Mouse (Mus musculus): ENCODE results near the gene Nthl1. TPM values are rescaled to one million over a fixed set of nuclear protein-coding genes. Genes with fewer than 3 reads are reported as not detected.
A peak's percentile ranks its signal among the peaks of the same experiment; 100 is the strongest.

Gene Nthl1
- total and polyA plus RNA-seq, 2 experiments from 2014 or later, result 5.7 to 10.0 TPM

DNA sequence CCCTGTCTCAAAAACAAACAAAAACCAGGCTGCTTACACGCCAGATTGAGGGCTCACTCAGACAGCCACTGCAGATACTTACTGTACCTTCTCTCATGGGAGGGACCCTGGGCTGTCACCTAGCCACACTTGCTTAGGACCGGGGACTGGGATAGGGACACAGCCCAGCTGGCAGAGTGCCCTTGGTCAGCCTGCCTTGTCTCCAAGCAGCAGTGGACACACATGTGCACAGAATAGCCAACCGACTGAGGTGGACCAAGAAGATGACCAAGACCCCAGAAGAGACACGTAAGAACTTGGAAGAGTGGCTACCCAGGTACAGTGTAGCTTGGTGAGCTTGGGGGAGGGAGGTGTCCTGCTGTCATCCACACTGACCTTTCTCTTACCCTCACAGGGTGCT, 5.7 kb downstream of the Nthl1 start:
- Histone ChIP-seq H3K27me3 (ENCODE audit: control insufficient read depth, insufficient read depth, low read length) (no peaks in the 10 kb centered on the region), H3K4me1 (ENCODE audit: control insufficient read depth, insufficient read depth) (peaks cover 9% of the 10 kb centered on the region), H3K36me3 (replicated peaks; ENCODE audit: control insufficient read depth, insufficient read depth, low read length) (peaks cover 28% of the 10 kb centered on the region), H3K9ac (replicated peaks; ENCODE audit: low read depth, low read length) (no peak overlapping the region), H3K27ac (ENCODE audit: low read depth) (peak overlapping the region; percentile 21; the same call in 1 of the 2 replicates), H3K4me2 (ENCODE audit: low read depth, low read length) (no peak overlapping the region), H3K9me3 (replicated peaks; ENCODE audit: control insufficient read depth, low read length) (no peaks in the 10 kb centered on the region), H3K4me3 (ENCODE audit: low read depth, low read length) (no peak overlapping the region)
- 74% methylated on average over 4 of the region's 4 CpGs for WGBS
- no peak for TF ChIP-seq EP300 (IDR thresholded peaks at IDR 0.05; ENCODE audit: low read depth)
- no peak for TF ChIP-seq CTCF (IDR thresholded peaks at IDR 0.05; ENCODE audit: low read depth)
- DNase-seq (ENCODE audit: low spot score) (no peak), ATAC-seq (ENCODE audit: insufficient read depth, low read depth) (no peak)

DNA sequence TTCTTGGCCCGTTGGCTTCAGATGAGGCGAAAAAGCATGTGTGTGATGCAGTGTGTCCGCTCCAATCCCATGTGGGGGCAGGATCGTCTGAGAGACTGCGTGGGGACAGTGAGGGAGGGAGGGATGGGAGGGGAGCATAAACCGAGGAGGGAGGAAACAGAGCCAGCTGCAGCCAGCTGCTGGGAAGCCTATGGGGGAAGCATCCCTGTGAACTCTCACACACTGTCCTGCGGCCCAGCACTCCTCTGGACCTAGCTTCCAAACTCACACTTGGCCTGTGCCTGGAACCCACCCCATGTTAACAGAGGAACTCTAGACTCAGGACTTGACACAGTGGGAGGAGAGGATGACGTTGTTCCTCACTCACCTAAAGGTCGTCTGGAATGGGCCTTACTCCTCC, 6.4 kb downstream of the Nthl1 start:
- DNase-seq (ENCODE audit: low spot score) (no peak), ATAC-seq (ENCODE audit: insufficient read depth, low read depth) (peak; percentile 61)
- peaks cover 28% of the 10 kb centered on the region for H3K36me3 ChIP-seq (replicated peaks; ENCODE audit: control insufficient read depth, insufficient read depth, low read length)
- H3K4me3 ChIP-seq (ENCODE audit: low read depth, low read length), result no peak overlapping the region
- peak overlapping the region; percentile 71 for H3K27ac ChIP-seq (ENCODE audit: low read depth)
- H3K9ac ChIP-seq (replicated peaks; ENCODE audit: low read depth, low read length), result no peak overlapping the region
- H3K9me3 ChIP-seq (replicated peaks; ENCODE audit: control insufficient read depth, low read length), result no peaks in the 10 kb centered on the region
- no peaks in the 10 kb centered on the region for H3K27me3 ChIP-seq (ENCODE audit: control insufficient read depth, insufficient read depth, low read length)
- peaks cover 8% of the 10 kb centered on the region for H3K4me1 ChIP-seq (ENCODE audit: control insufficient read depth, insufficient read depth)
- TF ChIP-seq EP300 (IDR thresholded peaks at IDR 0.05; ENCODE audit: low read depth) (no peak), CTCF (IDR thresholded peaks at IDR 0.05; ENCODE audit: low read depth) (no peak)
- 69% methylated on average over 9 of the region's 9 CpGs for WGBS
- no peak overlapping the region for H3K4me2 ChIP-seq (ENCODE audit: low read depth, low read length)

DNA sequence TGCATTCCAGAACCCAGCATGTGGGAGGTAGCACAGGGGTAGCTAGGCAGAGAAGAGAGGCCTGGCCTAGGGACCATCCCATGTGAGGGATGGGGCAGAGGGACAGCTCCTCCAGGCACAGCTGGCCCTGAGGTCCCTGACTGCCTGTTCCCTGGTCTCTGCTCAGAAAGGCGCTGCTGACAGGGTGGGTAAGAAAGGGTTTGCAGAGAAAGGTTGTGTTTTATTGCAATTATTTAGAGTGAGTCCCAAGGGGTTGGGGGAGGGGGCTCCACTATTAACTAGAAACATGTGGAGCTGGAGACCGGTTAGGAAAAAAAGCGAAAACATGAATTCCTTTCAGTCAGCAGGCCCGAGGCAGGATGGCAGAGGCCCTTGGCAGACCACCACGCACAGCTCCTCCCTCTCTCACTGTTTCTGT, 7.1 kb downstream of the Nthl1 start:
- Histone ChIP-seq H3K27me3 (ENCODE audit: control insufficient read depth, insufficient read depth, low read length) (no peaks in the 10 kb centered on the region), H3K4me3 (ENCODE audit: low read depth, low read length) (no peak overlapping the region), H3K4me2 (ENCODE audit: low read depth, low read length) (no peak overlapping the region), H3K36me3 (replicated peaks; ENCODE audit: control insufficient read depth, insufficient read depth, low read length) (peaks cover 28% of the 10 kb centered on the region), H3K9me3 (replicated peaks; ENCODE audit: control insufficient read depth, low read length) (no peaks in the 10 kb centered on the region), H3K27ac (ENCODE audit: low read depth) (peak overlapping the region; percentile 71), H3K9ac (replicated peaks; ENCODE audit: low read depth, low read length) (no peak overlapping the region), H3K4me1 (ENCODE audit: control insufficient read depth, insufficient read depth) (peaks cover 14% of the 10 kb centered on the region)
- WGBS, result 73% methylated on average over 5 of the region's 5 CpGs
- no peak for ATAC-seq (ENCODE audit: insufficient read depth, low read depth)
- no peak for DNase-seq (ENCODE audit: low spot score)
- TF ChIP-seq CTCF (IDR thresholded peaks at IDR 0.05; ENCODE audit: low read depth) (no peak), EP300 (IDR thresholded peaks at IDR 0.05; ENCODE audit: low read depth) (no peak)

DNA sequence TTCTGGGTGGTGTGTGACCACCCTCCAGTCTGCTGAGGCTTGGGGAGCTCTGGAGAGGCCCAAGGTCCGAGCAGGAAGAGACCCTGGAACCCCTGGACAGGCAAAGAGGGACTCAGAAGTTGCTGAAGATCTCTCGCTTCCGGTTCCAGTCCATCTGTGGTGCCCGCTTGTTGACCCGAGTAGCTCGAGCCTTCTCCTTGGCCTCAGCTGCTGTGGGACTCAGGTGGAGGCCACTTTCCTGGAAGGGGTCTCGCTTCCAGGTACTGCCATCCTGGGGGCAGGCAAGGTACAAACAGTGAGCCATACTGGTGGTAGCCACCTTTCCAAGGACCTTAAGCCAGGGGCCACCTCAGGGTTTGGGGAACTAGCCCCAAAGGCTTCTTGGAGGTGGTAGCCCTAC, 7.6 kb downstream of the Nthl1 start:
- no peak overlapping the region for H3K4me3 ChIP-seq (ENCODE audit: low read depth, low read length)
- TF ChIP-seq EP300 (IDR thresholded peaks at IDR 0.05; ENCODE audit: low read depth), result no peak
- no peak for TF ChIP-seq CTCF (IDR thresholded peaks at IDR 0.05; ENCODE audit: low read depth)
- H3K4me1 ChIP-seq (ENCODE audit: control insufficient read depth, insufficient read depth), result peaks cover 17% of the 10 kb centered on the region
- DNase-seq (ENCODE audit: low spot score), result no peak
- ATAC-seq (ENCODE audit: insufficient read depth, low read depth), result no peak
- H3K4me2 ChIP-seq (ENCODE audit: low read depth, low read length), result no peak overlapping the region
- H3K27ac ChIP-seq (ENCODE audit: low read depth), result 0 out of 2 replicates have a peak overlapping the region, but pooled peaks have one; percentile 18
- H3K9ac ChIP-seq (replicated peaks; ENCODE audit: low read depth, low read length), result no peak overlapping the region; the same call in 1 of the 2 replicates
- 85% methylated on average over 7 of the region's 7 CpGs for WGBS
- peaks cover 28% of the 10 kb centered on the region for H3K36me3 ChIP-seq (replicated peaks; ENCODE audit: control insufficient read depth, insufficient read depth, low read length)
- H3K27me3 ChIP-seq (ENCODE audit: control insufficient read depth, insufficient read depth, low read length), result no peaks in the 10 kb centered on the region
- H3K9me3 ChIP-seq (replicated peaks; ENCODE audit: control insufficient read depth, low read length), result no peaks in the 10 kb centered on the region

DNA sequence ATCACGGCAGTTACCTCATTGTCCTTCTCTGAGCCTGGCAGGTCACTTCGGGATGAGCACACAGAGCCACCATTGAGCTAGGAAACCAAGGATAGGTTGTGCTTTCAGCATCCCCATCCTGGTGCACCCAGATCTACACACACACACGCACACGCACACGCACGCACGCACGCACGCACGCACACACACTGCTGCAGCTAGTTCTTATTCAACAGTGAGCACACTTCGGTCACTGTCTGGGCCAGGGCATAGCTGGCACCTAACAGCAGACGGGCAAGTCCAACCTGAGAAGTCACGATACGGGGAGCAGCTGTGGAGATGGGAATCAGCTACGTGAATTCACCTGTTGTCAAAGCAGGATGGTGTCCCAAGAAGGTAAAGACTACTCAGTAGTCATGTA, 8.1 kb downstream of the Nthl1 start:
- H3K9me3 ChIP-seq (replicated peaks; ENCODE audit: control insufficient read depth, low read length), result no peaks in the 10 kb centered on the region
- no peak overlapping the region for H3K4me2 ChIP-seq (ENCODE audit: low read depth, low read length)
- 89% methylated on average over 15 of the region's 15 CpGs for WGBS
- DNase-seq (ENCODE audit: low spot score) (no peak), ATAC-seq (ENCODE audit: insufficient read depth, low read depth) (no peak)
- no peak overlapping the region for H3K27ac ChIP-seq (ENCODE audit: low read depth)
- no peak overlapping the region for H3K9ac ChIP-seq (replicated peaks; ENCODE audit: low read depth, low read length)
- no peaks in the 10 kb centered on the region for H3K27me3 ChIP-seq (ENCODE audit: control insufficient read depth, insufficient read depth, low read length)
- H3K36me3 ChIP-seq (replicated peaks; ENCODE audit: control insufficient read depth, insufficient read depth, low read length), result peaks cover 28% of the 10 kb centered on the region
- H3K4me3 ChIP-seq (ENCODE audit: low read depth, low read length), result no peak overlapping the region
- TF ChIP-seq CTCF (IDR thresholded peaks at IDR 0.05; ENCODE audit: low read depth) (no peak), EP300 (IDR thresholded peaks at IDR 0.05; ENCODE audit: low read depth) (no peak)
- H3K4me1 ChIP-seq (ENCODE audit: control insufficient read depth, insufficient read depth), result peaks cover 13% of the 10 kb centered on the region

DNA sequence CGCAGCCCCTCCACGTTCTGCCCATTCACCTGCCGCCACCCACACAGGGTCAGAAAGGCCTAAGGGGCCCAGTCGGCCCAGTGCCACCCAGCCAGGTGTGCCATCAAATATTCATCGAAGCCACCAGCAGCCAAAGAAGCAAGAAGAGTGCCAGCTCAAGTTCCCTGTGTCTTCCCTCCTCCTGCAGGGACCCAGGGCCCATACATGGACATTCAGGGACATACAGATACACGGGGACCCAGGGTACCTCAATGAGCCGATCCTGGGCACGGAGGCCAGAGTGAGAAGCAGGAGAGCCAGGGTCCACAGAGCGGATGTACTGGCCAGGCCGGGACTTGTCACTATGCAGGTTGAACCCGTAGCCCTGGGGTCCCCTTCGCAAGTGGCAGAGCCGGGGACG, 9.5 kb downstream of the Nthl1 start:
- H3K27me3 ChIP-seq (ENCODE audit: control insufficient read depth, insufficient read depth, low read length), result no peaks in the 10 kb centered on the region
- TF ChIP-seq EP300 (IDR thresholded peaks at IDR 0.05; ENCODE audit: low read depth) (no peak), CTCF (IDR thresholded peaks at IDR 0.05; ENCODE audit: low read depth) (no peak)
- H3K4me2 ChIP-seq (ENCODE audit: low read depth, low read length), result no peak overlapping the region
- no peak overlapping the region for H3K4me3 ChIP-seq (ENCODE audit: low read depth, low read length)
- peaks cover 9% of the 10 kb centered on the region; the same call in 1 of the 2 replicates for H3K4me1 ChIP-seq (ENCODE audit: control insufficient read depth, insufficient read depth)
- no peak overlapping the region for H3K27ac ChIP-seq (ENCODE audit: low read depth)
- peaks cover 28% of the 10 kb centered on the region for H3K36me3 ChIP-seq (replicated peaks; ENCODE audit: control insufficient read depth, insufficient read depth, low read length)
- ATAC-seq (ENCODE audit: insufficient read depth, low read depth) (no peak), DNase-seq (ENCODE audit: low spot score) (no peak)
- H3K9ac ChIP-seq (replicated peaks; ENCODE audit: low read depth, low read length), result no peak overlapping the region
- WGBS, result 88% methylated on average over 14 of the region's 14 CpGs
- no peaks in the 10 kb centered on the region for H3K9me3 ChIP-seq (replicated peaks; ENCODE audit: control insufficient read depth, low read length)
